Mouse (Mus musculus): ENCODE results near the gene Polq. TPM values are rescaled to one million over a fixed set of nuclear protein-coding genes. Genes with fewer than 3 reads are reported as not detected.

The Polq gene
- 0.18 and 0.20 TPM in 2 replicates for polyA plus RNA-seq (2012; rRNA removed)

DNA sequence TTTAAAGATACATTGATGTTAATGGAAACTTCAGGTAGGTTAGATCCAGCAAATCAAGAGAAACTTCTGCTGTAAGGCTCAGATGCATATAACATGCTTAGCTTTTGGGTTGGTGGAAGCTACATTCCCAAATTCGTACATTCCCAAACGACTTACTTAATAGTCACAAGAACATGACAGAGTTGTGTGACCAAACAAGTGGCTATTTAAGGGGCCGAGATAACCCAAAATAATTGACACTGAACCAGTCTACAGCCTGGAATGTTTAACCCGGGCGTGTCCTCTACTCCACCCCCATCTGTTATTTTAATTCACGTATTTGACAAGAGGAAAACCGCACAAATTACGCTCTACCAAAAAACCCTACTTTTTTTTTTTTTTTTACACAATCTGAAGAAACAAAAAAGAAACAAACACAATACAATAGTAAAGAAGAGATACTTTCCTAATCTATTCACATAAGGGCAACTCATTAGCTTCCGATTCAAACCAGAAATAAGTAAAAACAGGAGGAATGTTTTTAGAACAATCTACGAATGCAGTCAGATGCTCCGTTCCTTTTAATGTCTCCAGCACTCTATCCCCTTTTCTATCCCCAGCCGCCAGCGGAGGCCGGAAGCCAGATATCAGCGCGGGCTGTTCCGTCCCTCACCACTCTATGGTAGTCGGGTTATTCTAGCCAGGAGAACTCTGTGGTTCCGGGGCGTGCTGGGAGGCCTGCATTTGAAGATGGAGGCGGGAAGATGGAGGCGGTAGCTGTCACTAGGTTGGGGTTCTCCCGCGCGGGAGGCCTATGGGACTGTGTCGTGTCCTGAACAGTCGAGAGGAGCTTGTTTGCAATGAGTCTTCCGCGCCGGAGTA, at the start of gene Polq:
Gene Polq, plus strand, starts transcription at position 726 of the 861 bp plus-strand sequence.
- DNase-seq (ENCODE audit: low read depth): peak; percentile 51

DNA sequence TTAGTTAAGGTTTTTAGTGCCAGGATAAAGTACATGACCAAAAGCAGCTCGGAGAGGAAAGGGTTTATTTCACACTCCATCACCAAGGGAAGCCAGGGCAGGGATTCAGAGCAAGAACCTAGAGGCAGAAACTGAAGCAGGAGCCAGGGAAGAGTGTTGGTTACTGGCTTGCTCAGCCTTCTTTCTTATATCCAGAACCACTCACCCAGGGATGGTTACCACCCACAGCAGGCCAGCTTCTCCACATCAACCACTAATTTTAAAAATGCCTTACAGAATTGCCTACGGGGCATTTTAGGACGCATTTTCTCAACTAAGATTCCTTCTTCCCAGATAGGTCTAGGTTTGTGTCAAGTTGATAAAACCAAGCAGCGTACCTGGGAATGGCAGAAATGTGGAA, 48.2 kb upstream of the Polq start:
- DNase-seq (ENCODE audit: low read depth): no peak

GRCm38 (mm10) chr16:36979127-36979526, 32.5 kb upstream of the Polq start:
- no peak for DNase-seq (ENCODE audit: low read depth)

DNA sequence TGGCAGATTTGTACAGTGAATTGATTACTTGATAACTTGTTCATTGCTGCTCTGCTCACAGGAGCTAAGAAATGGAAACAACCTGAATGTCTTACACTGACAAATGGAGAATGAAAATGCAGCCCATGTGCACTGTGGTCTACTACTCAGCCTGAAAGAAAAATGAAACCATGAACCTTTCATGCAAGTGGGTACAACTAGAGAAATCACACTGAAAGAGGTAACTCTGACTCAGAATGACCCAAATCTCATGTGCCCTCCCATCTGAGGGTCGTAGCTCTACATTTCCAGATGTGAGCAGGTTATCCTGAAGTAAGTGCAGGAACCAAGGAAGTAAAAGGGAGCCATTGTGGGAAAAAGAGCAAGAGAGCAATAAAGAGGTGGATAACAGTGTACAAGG, 27.8 kb upstream of the Polq start:
- DNase-seq (ENCODE audit: low read depth): no peak

DNA sequence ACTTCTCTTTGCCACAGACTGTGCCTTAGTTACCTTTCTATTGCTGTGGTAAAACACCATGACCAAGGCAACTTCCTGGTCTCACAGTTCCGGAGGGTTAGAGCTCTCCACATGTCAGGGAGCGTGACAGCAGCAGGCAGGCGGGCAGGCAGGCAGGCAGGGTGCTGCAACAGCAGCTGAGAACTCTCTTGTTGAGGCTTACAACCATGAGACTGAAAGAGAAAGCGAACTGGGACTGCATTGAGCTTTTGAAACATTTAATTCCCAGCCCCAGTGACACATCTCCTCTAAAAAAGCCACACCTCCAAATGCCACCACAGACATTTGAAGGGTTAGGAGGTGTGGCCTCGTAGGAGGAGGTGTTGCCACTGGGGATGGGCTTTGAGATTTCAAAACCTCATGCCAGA, 25.9 kb upstream of the Polq start:
- DNase-seq (ENCODE audit: low read depth): no peak

DNA sequence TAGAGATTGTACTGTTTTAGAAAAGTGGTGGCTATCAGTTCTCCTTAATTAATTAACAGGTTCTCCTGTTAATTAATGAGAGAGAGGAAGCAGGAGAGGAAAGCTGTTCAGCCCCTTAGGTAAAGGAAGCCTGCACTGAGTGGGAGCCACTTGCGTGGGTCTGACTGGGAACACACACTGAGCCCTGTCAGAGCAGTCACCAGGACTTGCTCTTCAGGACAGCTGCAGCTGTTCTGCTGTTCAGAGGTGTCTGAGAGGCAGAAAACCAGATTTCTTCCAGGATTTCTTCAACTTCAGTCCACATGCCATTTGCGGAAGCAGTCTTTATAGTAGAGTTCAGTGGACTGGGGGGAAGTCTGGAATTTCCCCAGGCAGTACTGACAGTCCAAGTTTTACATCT, 24.2 kb upstream of the Polq start:
- DNase-seq (ENCODE audit: low read depth): no peak

DNA sequence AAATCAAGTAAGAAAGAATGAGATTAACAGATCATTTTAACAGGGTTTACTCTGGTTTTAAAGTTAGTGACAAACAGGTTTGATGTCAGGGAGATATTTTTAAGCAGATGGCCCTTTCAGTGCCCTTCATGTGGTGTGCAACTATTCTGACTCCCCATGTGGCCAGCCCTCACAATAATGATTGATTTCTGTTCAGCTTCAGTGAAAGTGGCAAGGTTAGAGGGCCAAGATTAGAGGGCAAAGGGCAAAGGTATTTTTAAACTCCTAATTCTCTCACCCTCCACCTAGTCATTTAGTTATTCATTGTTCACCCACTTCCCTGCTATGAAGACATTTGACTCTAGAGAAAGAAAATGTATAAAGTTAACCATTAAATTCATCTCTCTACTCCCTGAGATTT, 23.5 kb upstream of the Polq start:
- no peak for DNase-seq (ENCODE audit: low read depth)

DNA sequence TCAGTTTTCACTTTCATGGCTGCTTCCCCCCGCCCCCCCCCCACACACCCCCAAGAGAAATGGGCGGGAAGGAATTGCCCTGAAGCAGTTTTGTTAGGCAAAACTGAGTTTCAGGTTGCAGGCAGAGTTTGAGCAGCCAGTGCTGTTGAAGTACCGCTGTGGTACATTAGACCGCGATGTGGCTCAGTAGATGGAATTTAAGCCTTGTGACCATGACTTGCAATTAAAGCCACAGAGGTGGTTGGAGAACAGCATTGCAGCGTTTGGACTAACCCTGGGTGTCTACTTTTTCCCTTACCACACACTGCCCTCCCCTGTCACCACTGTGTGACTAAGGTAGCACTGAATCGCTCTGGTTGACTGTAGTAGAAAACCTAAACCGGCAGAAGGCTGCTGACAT, 22.1 kb upstream of the Polq start:
- no peak for DNase-seq (ENCODE audit: low read depth)

DNA sequence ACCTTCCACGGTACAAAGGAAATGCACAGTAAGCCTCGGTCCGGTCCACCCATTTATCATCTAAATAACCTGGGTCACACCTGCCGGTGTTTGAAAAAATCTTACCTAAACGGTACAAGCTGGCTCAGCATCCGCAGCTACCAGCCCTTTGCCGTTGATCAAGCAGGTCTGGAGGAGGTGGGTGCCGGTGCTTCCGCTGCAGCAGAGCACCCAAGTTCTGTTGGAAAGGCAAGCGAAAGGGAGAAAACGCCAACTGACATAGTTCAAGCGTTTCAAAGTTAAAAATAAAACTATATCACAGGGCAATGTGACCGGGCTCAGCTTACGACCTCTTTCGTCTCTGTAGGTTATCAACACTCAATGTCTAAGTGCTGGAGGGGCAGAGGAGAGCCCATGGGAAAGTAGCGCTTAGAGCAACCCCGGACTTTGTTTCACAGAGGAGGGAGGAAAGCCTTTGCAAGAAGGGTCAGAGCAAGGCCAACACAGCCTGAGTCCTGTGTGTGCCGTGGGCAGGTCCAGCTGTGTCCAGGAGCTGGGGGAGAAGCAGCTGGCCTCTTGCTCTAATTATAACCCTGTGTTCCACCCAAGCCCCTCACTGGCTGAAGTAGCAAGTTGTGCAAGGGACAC, 21.5 kb upstream of the Polq start, which contains the start of gene Fbxo40:
Gene Fbxo40, minus strand, starts transcription at position 469 of the 627 bp plus-strand sequence.
- no peak for DNase-seq (ENCODE audit: low read depth)

DNA sequence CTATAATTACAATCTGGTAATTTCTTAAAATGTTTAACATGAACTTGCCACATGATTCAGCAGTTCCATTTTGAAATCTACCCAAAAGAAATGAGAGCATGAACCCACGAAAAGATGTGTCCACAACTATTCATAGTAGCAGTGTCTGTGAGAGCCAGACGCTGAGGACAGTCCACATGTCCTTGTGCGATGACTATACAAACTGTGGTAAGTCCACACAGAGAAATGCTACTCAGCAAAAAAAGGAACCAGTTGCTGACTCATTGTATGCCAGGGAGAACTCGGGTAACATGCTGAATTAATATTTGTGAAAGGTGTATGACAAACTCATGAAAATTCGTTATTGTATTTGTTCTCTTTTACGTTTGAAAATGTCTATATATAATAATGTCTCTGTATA, 13.9 kb upstream of the Polq start:
- no peak for DNase-seq (ENCODE audit: low read depth)

- DNase-seq (ENCODE audit: low read depth): no peak
Observed at GRCm38 (mm10) chr16:36999366-36999972, 12.1 kb upstream of the Polq start.

GRCm38 (mm10) chr16:37009262-37009661, 2.3 kb upstream of the Polq start:
- DNase-seq (ENCODE audit: low read depth): no peak

DNA sequence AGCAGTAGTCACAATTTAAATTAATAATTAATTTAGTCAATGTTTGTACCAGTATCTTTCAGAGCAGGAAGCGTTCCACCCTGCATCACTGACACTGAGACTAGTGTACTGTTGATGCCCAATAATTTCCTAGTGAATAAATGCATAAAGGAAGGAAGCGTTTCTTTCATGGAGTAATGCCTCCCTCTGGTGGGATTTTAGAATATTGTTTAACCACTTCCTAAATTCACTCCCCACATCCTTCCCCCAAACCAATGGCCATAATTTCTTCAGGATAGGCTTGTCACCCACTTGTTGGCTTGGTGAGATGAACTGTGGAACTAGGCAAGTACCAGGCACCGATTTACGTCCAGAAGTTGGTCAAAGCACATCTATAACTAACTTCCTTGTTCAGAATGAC, 1.2 kb upstream of the Polq start:
- DNase-seq (ENCODE audit: low read depth): no peak

DNA sequence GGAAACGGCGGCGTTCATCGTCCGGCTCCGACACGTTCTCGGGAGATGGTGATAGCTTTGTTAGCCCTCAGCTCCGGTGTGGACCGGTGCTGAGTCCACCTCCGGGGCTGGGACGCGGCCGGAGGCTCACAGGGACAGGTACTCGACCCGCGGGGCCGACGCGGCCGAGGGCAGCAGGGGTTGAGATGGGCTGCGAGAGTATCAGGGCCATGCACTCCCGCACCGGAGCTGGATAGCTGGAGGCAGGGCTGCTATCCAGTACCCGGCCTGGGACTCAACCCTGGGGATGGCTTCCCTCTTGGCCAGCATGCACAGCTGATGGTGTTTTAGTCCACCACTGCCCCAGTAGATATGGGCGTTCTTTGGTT, 320 bp downstream of the Polq start:
- no peak for DNase-seq (ENCODE audit: low read depth)

GRCm38 (mm10) chr16:37012336-37012735, 750 bp downstream of the Polq start:
- DNase-seq (ENCODE audit: low read depth): no peak

GRCm38 (mm10) chr16:37027581-37027980, 16.0 kb downstream of the Polq start:
- no peak for DNase-seq (ENCODE audit: low read depth)

DNA sequence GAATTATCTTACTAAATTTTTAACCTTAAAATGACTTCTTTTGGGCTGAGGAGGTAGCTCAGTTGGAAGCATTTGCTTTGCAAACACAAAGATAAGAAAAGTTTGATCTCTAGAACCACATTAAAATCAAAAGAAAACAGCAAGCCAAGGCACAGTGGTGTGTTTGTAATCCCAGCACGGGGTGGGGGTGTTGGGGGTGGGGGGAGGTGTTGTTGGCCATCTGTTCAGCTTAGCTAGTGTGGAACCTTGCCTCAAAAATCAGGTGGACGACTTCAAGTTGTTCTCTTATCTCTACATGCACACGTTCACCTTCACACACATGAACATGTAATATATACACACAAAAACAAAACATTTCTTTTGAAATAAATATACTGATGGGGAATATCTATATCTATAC, 20.4 kb downstream of the Polq start:
- DNase-seq (ENCODE audit: low read depth): no peak

DNA sequence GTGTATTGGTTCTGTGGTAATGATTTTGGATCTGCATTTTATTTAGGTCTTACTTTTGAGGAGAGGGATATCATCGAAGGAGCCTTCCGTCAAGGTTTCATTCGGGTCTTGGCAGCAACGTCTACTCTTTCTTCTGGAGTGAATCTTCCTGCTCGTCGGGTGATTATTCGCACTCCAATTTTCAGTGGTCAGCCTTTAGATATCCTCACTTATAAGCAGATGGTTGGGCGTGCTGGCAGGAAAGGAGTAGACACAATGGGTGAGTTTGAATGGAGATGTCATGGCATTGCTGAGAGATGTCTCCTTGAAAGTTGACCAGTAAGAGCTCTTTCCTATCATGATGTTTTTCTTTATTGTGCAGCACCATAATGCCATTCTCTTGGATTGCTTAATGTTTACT, 23.2 kb downstream of the Polq start:
- DNase-seq (ENCODE audit: low read depth): no peak

DNA sequence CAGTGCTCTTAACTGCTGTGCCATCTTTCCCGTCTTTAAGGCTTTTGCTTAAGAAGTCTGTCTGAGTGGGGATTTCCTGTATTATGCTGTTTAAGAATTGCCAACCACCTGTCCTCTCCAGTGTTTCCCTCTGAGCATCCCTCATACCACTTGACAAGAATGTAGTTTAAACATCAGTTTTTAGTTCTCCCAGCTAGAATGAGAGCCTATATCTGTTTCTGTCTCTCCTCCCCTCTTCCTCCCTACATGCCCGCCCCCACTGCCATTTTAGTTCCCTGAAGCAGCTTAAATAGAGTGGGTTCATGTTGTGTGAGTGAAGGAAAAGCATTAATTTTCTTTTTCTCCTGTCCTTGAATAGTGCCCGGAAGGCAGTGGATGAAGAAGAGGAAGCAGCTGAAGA, 48.0 kb downstream of the Polq start:
- DNase-seq (ENCODE audit: low read depth): no peak

DNA sequence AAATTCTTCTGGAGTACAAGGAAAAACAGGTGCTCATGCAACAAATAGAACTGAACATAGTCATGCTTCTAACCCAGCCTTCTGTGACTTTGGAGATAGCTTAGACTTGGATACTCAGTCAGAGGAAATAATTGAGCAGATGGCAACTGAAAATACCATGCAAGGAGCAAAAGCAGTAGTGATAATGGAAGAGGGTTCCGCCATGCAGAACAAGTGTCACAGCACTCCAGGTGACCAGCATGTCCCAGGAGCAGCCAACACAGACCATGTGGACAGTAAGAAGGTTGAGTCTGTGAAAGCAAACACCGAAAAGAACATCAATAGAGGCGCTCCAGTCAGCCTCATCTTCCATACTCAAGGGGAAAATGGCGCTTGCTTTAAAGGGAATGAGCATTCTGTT, 49.7 kb downstream of the Polq start:
- DNase-seq (ENCODE audit: low read depth): no peak

DNA sequence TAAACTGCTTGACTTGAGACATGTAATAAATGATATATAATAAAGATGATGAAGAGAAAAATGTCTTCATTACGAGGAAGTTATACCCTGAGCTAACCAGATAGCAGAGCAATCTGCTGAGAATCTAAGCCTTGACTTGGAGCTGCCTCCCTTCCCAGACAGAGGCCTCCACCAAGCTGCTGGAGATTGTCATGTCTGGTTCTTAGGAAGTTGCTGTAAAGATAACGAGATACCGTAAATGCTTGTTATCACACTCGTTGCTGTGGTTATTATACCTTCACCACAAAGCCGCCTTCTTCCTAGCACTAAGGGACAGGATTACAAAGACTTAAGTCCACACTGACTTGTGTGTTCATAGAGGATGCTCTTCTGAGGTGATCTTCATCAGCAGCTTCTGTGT, 60.8 kb downstream of the Polq start:
- DNase-seq (ENCODE audit: low read depth): no peak

DNA sequence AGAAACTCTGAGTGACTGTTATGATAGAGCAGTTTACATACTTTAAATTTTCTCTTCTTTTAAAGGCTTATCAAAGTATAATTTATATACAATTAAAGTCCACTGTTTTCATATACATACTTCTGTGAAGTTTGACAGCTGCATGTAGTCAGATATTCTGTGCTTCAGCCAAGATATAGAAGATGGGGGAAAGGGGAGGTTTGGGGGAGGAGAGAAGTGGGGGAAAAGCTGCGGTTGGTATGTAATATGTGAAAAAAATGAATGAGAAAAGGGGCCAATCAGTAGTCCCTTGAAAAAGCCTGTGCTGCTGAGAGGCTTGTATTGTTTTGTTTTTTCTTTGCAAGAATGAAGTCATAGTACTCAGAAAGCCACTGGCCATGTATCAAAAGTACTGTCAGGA, 78.1 kb downstream of the Polq start:
- no peak for DNase-seq (ENCODE audit: low read depth)

All from gonadal fat pad, adult 2 months (tissue).